Mouse (Mus musculus): ENCODE measurements around the gene Emilin1.

Gene Emilin1

DNA sequence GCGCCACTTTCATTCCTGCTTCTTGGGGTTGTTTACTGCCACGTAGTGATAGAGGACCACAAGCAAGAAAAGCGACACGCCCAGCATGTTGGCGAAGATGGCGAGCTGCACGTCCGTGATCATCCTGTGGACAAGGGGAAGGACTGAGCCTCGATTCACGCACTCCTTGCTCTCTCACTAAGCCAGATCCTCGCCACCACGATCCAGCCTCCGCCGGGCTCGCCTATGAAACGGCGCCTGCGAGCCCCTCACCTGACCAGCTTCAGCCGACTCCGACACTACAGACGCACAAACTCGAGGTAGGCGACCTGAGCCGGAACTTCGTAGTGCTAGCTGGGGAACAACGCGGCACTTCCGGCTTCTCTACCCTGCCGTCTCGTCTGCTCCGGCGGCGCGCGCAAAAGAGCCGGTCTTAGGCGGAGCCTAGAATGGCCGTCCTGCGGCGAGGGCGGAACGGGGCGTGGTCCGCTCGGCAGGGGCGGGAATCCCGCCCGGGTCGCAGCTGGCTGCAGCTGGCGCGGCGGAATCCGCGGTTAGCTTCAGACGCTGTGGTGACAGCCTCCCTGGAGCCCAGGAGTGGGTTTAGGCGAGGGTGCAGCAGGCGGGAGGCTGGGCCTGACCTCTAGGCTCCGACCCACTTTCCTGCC, 5.7 kb upstream of the Emilin1 start, which contains the start of gene Ost4:
Ost4 (minus strand) TSS at position 376 of the 647 bp plus-strand sequence.
- peak; percentile 91 for DNase-seq (ENCODE audit: low read depth, low spot score)

GRCm38 (mm10) chr5:30908426-30909299, 4.5 kb upstream of the Emilin1 start:
- no peak for DNase-seq (ENCODE audit: low read depth, low spot score)

GRCm38 (mm10) chr5:30909300-30909659, 3.9 kb upstream of the Emilin1 start:
- no peak for DNase-seq (ENCODE audit: low read depth, low spot score)

- no peak for DNase-seq (ENCODE audit: low read depth, low spot score)
These were observed 3.3 kb upstream of the Emilin1 start for GRCm38 (mm10) chr5:30909863-30910262.

DNA sequence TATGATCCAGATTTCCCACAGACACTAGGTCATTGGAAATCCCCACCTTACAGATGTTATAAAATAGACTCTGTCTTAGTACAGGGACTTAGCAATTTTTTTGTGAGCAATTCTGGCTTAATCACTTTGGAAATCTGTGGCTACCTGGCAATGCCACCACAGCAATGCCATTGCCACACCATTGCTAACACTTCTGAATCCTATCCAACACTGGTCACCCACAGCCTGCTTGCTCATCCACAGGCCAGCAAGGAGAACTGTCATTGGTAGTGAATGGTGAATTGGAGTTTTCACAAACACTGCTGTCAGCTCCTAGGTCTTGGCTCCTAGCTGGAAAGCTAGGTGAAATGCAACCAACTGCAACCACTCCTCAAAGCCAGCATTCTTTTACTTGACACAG, 2.7 kb upstream of the Emilin1 start:
- DNase-seq (ENCODE audit: low read depth, low spot score): no peak

DNA sequence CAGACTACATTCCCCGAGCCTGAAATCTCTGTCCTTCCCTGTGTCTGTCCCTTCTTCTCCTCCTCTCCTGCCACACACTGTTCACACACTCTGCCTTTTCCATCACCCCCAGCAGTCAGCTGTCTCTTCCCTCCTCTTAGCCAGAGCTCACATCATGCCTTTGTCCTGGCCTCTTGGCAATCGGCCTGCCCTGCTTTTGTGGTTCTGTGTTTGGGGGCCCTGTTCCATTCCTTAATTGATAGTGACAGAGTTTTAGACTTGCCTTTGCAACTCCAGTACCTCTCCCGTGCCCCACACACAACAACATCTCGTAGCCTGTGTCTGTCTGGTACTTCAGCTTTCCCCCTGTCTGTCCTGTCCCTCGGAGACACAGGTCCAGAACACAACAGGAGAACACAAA, 1.0 kb upstream of the Emilin1 start:
- no peak for DNase-seq (ENCODE audit: low read depth, low spot score)

DNA sequence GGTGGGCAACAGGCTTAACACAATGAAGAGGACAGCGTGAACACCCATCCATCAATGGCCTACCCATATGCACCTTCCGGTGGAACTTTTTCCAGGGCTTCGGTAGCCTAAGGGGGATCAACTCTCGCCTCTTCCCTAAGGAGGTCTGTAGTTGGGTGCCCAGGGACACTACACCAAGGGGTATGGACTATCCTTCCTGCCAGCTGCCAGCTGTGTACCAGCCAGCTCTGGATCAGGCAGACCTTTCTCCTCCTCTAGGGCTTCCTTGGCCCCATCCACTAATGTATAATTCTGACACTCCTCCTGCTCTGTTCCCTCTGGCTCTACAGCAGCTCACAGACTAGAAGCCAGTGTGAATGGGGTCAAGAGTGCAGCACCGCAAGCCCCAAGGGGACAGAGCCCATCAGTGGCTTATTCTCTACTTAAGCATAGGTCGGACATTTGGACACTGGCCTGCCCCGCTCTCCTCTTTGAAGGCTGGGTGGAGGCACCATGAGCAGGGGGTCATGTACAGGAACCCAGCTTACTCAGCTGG, 966 bp downstream of the Emilin1 start:
- no peak for DNase-seq (ENCODE audit: low read depth, low spot score)

GRCm38 (mm10) chr5:30914849-30915248, 1.6 kb downstream of the Emilin1 start:
- no peak for DNase-seq (ENCODE audit: low read depth, low spot score)

GRCm38 (mm10) chr5:30915456-30915855, 2.3 kb downstream of the Emilin1 start:
- no peak for DNase-seq (ENCODE audit: low read depth, low spot score)

- peak; percentile 89 for DNase-seq (ENCODE audit: low read depth, low spot score)
These were observed 2.8 kb downstream of the Emilin1 start for GRCm38 (mm10) chr5:30915974-30916433.

DNA sequence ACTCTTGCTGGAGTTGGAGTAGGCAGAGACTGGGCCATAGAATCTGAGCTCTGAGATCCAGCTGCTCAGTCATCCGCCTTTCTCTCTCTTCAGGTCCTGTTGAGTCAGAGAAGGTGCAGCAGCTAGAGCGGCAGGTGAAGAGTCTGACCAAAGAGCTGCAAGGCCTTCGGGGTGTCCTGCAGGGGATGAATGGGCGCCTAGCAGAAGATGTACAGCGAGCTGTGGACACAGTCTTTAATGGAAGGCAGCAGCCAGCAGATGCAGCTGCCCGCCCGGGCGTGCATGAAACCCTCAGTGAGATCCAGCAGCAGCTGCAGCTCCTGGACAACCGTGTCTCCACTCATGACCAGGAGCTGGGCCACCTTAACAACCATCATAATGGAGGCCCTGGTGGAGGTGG, 3.6 kb downstream of the Emilin1 start:
- no peak for DNase-seq (ENCODE audit: low read depth, low spot score)

- DNase-seq (ENCODE audit: low read depth, low spot score): no peak
These were observed 4.1 kb downstream of the Emilin1 start for GRCm38 (mm10) chr5:30917348-30917747.

GRCm38 (mm10) chr5:30917891-30918670, 4.9 kb downstream of the Emilin1 start:
- no peak for DNase-seq (ENCODE audit: low read depth, low spot score)

DNA sequence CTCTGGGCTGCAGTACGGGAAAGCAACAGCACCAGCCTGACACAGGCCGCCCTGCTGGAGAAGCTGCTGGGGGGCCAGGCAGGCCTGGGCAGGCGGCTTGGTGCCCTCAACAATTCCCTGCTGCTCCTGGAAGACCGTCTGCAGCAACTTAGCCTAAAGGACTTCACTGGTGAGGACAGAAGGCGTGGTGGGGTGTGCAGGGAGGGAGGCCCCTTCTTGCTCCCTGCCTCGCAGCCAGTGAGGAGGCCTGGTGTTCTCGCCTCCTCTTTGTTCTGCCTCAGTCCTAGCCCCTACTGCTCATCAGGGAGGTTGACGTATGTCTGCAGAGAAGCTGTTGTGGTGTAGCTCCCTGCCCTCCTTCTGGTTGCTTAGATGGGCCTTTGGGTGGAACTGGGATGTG, 5.5 kb downstream of the Emilin1 start:
- DNase-seq (ENCODE audit: low read depth, low spot score): no peak

DNA sequence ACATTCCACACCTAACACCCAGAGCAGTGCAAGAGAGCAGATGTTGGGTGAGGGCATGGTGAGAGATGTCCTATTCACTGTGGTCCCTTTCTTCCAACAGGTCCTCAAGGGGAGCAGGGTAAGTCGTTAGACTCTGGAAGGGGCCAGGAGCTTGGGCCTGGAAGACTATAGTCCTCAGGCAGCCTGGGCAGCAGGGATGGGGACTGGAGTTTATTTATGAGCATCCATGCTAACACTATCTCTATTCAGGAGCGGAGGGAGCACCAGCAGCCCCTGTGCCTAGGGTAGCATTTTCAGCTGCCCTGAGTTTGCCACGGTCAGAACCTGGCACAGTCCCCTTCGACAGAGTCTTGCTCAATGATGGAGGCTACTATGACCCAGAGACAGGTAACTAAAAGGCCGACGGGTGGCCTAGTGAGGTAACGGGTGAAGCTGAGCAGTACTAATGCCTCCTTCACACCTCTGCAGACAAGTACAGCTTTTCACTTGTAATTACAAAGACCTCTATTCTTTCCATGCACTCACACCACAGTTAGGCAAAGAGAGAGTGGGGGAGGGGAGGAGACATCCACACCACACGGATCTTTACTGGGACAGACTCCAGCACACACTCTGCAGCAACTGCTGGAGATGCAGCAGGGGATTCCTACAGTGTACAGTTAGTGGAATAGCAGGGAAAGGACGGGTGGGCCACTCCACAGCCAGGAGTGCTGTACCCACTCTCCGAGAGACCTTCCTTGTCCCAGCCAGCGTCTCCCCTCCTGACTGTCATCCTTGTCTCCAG, 6.8 kb downstream of the Emilin1 start:
- DNase-seq (ENCODE audit: low read depth, low spot score): no peak

DNA sequence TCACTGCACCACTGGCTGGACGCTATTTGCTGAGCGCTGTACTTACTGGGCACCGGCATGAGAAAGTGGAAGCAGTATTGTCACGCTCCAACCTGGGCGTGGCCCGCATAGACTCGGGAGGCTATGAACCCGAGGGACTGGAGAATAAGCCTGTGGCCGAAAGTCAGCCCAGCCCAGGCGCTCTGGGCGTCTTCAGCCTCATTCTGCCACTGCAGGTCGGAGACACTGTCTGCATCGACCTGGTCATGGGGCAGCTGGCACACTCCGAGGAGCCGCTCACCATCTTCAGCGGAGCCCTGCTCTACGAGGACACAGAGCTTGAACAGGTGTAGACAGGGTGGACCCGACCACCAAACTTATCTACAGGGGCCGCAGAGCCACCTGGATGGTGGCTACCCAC, 7.4 kb downstream of the Emilin1 start:
- no peak for DNase-seq (ENCODE audit: low read depth, low spot score)

- peak; percentile 86 for DNase-seq (ENCODE audit: low read depth, low spot score)
These were observed 8.2 kb downstream of the Emilin1 start, which contains the start of gene Khk for GRCm38 (mm10) chr5:30921256-30922033. Khk (plus strand) TSS chr5:30921431.

- no peak for DNase-seq (ENCODE audit: low read depth, low spot score)
These were observed 9.4 kb downstream of the Emilin1 start for GRCm38 (mm10) chr5:30922581-30923041.

- DNase-seq (ENCODE audit: low read depth, low spot score): no peak
These were observed 9.9 kb downstream of the Emilin1 start for GRCm38 (mm10) chr5:30923119-30923518.

DNA sequence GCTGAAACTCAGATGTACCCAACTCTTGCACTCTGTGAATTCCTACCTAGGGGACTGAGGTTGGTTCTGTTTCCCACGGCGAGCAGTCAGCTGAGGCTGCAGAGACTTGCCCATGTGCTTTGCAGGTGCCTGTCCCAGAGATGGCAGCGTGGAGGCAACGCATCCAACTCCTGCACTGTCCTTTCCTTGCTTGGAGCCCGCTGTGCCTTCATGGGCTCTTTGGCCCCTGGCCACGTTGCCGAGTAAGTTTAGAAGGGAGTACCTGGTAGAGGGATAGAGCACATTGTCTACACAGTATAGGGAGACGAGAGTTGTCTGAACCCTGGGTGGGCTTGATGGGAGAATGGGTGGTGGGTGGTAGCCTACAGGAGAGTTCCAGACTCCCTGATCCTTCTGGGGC, 11.4 kb downstream of the Emilin1 start:
- no peak for DNase-seq (ENCODE audit: low read depth, low spot score)

Data from retina, postnatal 7 days (tissue).